Mouse (Mus musculus): ENCODE measurements around the gene Gm20388.

DNA sequence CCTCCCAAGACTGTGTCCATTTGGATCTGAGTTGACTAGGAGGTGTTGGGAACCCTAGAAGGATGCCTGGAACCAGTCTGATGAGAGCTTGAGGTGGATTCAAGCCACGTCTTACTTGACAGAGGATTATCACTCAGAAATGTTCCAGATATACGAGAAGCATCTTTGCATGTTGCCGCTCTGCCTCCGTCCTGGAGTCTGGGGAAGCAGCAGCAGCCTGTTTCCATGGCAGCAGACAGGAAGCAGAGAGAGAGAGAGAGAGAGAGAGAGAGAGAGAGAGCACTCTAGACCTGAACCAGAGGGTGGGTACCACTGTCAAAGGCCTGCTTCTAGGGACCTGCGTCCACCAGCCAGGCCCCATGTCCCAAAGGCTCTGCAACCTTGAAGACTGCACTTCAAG, 1386.0 kb downstream of the Gm20388 start:
- no peak for TF ChIP-seq GATA1 (IDR thresholded peaks at IDR 0.05; ENCODE audit: low read length)
- no peak for TF ChIP-seq TAL1 (IDR thresholded peaks at IDR 0.05; ENCODE audit: low read length)

Measured in erythroblast, embryonic 14.5 days (primary cell).